Mouse (Mus musculus) bone marrow, adult 2 months (tissue): ENCODE data around the gene Dtx3.

Source experiments
- CTCF ChIP-seq: fragments of 200-500 bp; IDR thresholded peaks from 2 replicates; pipeline ENCODE4 v1.5.1; 2011; ENCODE audit warnings: low read length, control low read depth; ENCODE audit not compliant: control insufficient read depth, insufficient read depth
- POLR2A ChIP-seq: fragments of 200-500 bp; IDR thresholded peaks from 2 replicates; pipeline ENCODE4 v1.6.1; 2011; ENCODE audit warnings: low read depth, mild to moderate bottlenecking, control low read depth, low read length, borderline replicate concordance; ENCODE audit not compliant: control insufficient read depth

GRCm38 (mm10) chr10:127178286-127179027 is 17.1 kb downstream of the Dtx3 start:
- no peak for TF ChIP-seq POLR2A
- TF ChIP-seq CTCF, result no peak
